Mouse (Mus musculus) stomach, embryonic 16.5 days (tissue): ENCODE data around the gene Ppp1r12c. TPM values are rescaled to one million over a fixed set of nuclear protein-coding genes. Genes with fewer than 3 reads are reported as not detected.

ENCODE experiments used
- ATAC-seq: fragments of 200-750 bp; cut with Nextera tagmentation; 2 replicates; pipeline ENCODE4 v1.8.0; 2017; ENCODE audit warnings: moderate number of reproducible peaks, moderate TSS enrichment; ENCODE audit not compliant: insufficient read depth, low FRiP score
- H3K27ac ChIP-seq: fragments of 300-500 bp; sonication (generic); 2 replicates; pipeline ENCODE4 v1.5.1; 2014; ENCODE audit warnings: low read length
- H3K27me3 ChIP-seq: fragments of 300-500 bp; sonication (generic); 2 replicates; pipeline ENCODE4 v1.6.1; 2014; ENCODE audit warnings: low read length, control low read depth, mixed read lengths; ENCODE audit not compliant: control insufficient read depth, insufficient read depth
- H3K36me3 ChIP-seq: fragments of 300-500 bp; sonication (generic); 2 replicates; pipeline ENCODE4 v1.6.1; 2014; ENCODE audit warnings: low read length; ENCODE audit not compliant: control insufficient read depth, insufficient read depth
- H3K4me1 ChIP-seq: fragments of 300-500 bp; sonication (generic); 2 replicates; pipeline ENCODE4 v1.6.1; 2014; ENCODE audit warnings: low read length, control low read depth, mixed read lengths; ENCODE audit not compliant: control insufficient read depth, insufficient read depth
- H3K4me2 ChIP-seq: fragments of 300-500 bp; sonication (generic); 2 replicates; pipeline ENCODE4 v1.6.1; 2014; ENCODE audit warnings: low read depth, low read length, mixed read lengths
- H3K4me3 ChIP-seq: fragments of 300-500 bp; sonication (generic); replicated peaks from 2 replicates; pipeline ENCODE4 v1.5.1; 2014; ENCODE audit warnings: mild to moderate bottlenecking, low read length
- H3K9ac ChIP-seq: fragments of 300-500 bp; sonication (generic); 2 replicates; pipeline ENCODE4 v1.6.1; 2014; ENCODE audit warnings: low read length
- H3K9me3 ChIP-seq: fragments of 300-500 bp; sonication (generic); replicated peaks from 2 replicates; pipeline ENCODE4 v1.6.1; 2016; ENCODE audit warnings: low read length, control low read depth; ENCODE audit not compliant: control insufficient read depth
- WGBS: fragments of 180-500 bp; shearing (Covaris S2); extraction: QIAGEN DNeasy Blood & Tissue Kit; methylation state at CpG from one replicate; pipeline ENCODE4 v1.1.7; 2014; 5-methylcytosine and 5-hydroxymethylcytosine counted together
- polyA plus RNA-seq: library from polyadenylated mRNA; unstranded; fragments of >200 nt; fragmentation: Nextera tagmentation; extraction: Ambion mirVana; gene quantifications from 2 replicates; pipeline ENCODE4 v1.2.1, GENCODE M21; 2015

The Ppp1r12c gene
- polyA plus RNA-seq, 1 experiment from 2014 or later: 22.3 TPM

DNA sequence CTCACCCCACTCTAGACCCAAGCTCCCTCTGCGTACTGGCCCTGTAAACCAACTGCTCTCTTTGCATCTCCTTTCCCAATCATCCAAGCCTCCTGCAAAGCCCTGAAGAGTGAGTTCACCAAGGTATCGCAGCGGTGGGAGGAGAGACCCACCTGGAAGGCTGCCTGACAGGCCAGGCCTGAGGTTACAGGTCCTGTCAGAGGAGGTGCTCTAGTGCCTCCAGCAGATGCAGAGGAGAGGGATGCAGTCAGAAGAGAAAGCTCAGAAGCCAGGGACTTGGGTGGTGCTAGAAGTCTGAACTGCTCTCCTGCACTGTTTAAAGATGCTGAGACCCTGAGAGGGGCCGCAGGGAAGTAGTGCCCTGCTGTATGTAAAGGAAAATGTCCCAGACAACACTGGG, 2.4 kb downstream of the Ppp1r12c start:
- no peaks in the 10 kb centered on the region for H3K27me3 ChIP-seq
- no peaks in the 10 kb centered on the region for H3K36me3 ChIP-seq
- H3K4me1 ChIP-seq: peaks cover 25% of the 10 kb centered on the region
- peak overlapping the region; percentile 96 for H3K9ac ChIP-seq
- WGBS: 82% methylated on average over 4 of the region's 4 CpGs
- peak overlapping the region; percentile 12; the same call in 1 of the 2 replicates for H3K4me3 ChIP-seq
- H3K9me3 ChIP-seq: no peaks in the 10 kb centered on the region
- ATAC-seq: no peak
- peak overlapping the region; percentile 75 for H3K27ac ChIP-seq
- H3K4me2 ChIP-seq: peak overlapping the region; percentile 83

- H3K9ac ChIP-seq: peak overlapping the region; percentile 30; the same call in 1 of the 2 replicates
- H3K4me3 ChIP-seq: peak overlapping the region; percentile 12; the same call in 1 of the 2 replicates
- no peaks in the 10 kb centered on the region for H3K9me3 ChIP-seq
- peak; percentile 63 for ATAC-seq
- peaks cover 25% of the 10 kb centered on the region for H3K4me1 ChIP-seq
- H3K36me3 ChIP-seq: no peaks in the 10 kb centered on the region
- peak overlapping the region; percentile 83 for H3K4me2 ChIP-seq
- peak overlapping the region; percentile 75 for H3K27ac ChIP-seq
- no peaks in the 10 kb centered on the region for H3K27me3 ChIP-seq
- WGBS: 28% methylated on average over 9 of the region's 9 CpGs
These were observed 3.2 kb downstream of the Ppp1r12c start for GRCm38 (mm10) chr7:4498251-4498650.

DNA sequence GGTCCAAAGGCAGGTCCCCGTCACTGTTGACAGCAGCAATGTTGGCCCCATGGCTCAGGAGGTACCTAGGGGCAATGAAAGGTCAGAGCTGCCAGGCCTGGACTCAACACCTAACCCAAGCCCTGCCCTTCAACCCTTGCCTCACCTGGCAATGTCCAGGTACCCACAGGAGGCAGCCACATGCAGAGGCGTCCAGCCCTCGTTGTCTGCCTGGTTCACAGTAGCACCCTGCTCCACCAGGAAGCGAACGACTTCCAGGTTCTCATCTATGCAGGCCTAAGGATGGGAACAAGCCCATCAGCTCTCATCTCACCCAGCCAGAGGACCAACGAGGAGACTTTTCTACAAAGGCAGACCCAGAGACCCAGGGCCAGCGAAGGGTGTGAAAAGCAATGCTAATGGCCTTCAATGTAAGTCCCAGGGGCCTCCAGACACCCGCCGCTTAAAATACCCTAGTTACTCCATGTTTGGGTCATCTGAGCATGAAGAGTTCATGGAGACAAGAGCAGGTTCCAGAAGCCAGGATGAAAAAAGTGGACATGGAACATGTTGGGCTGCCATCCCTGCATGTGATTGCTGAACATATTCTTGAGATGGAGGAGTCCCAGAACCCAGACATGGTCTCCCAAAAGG, 4.1 kb downstream of the Ppp1r12c start:
- no peak for ATAC-seq

GRCm38 (mm10) chr7:4496468-4496867, 5.0 kb downstream of the Ppp1r12c start:
- Histone ChIP-seq H3K9me3 (no peaks in the 10 kb centered on the region), H3K27ac (no peak overlapping the region), H3K36me3 (no peaks in the 10 kb centered on the region), H3K27me3 (no peaks in the 10 kb centered on the region), H3K4me2 (no peak overlapping the region), H3K4me3 (no peak overlapping the region), H3K9ac (no peak overlapping the region), H3K4me1 (peaks cover 33% of the 10 kb centered on the region)
- no peak for ATAC-seq
- 90% methylated on average over 3 of the region's 3 CpGs for WGBS

More for the DNA sequence above, 4.1 kb downstream of the Ppp1r12c start:
- Histone ChIP-seq H3K4me2 (peak overlapping the region; percentile 83), H3K9ac (0 out of 2 replicates have a peak overlapping the region, but pooled peaks have one; percentile 2), H3K36me3 (no peaks in the 10 kb centered on the region), H3K4me3 (no peak overlapping the region), H3K27ac (peak overlapping the region; percentile 38; the same call in 1 of the 2 replicates), H3K9me3 (no peaks in the 10 kb centered on the region), H3K27me3 (no peaks in the 10 kb centered on the region), H3K4me1 (peaks cover 31% of the 10 kb centered on the region)
- 90% methylated on average over 9 of the region's 9 CpGs for WGBS

GRCm38 (mm10) chr7:4493991-4494390, 7.5 kb downstream of the Ppp1r12c start:
- no peaks in the 10 kb centered on the region; the same call in 1 of the 2 replicates for H3K36me3 ChIP-seq
- H3K4me1 ChIP-seq: peaks cover 18% of the 10 kb centered on the region
- no peaks in the 10 kb centered on the region for H3K9me3 ChIP-seq
- no peak overlapping the region for H3K27ac ChIP-seq
- H3K9ac ChIP-seq: no peak overlapping the region
- 56% methylated on average over 1 of the region's 1 CpGs for WGBS
- no peak for ATAC-seq
- H3K27me3 ChIP-seq: no peaks in the 10 kb centered on the region
- H3K4me2 ChIP-seq: no peak overlapping the region
- no peak overlapping the region for H3K4me3 ChIP-seq

GRCm38 (mm10) chr7:4492284-4493224, 8.9 kb downstream of the Ppp1r12c start:
- Histone ChIP-seq H3K4me3 (no peak overlapping the region), H3K27me3 (no peaks in the 10 kb centered on the region), H3K9ac (peak overlapping the region; percentile 52; the same call in 1 of the 2 replicates), H3K4me2 (no peak overlapping the region), H3K36me3 (no peaks in the 10 kb centered on the region; the same call in 1 of the 2 replicates), H3K27ac (peak overlapping the region; percentile 58), H3K4me1 (peaks cover 8% of the 10 kb centered on the region), H3K9me3 (no peaks in the 10 kb centered on the region)
- 69% methylated on average over 13 of the region's 13 CpGs for WGBS
- peak; percentile 53; the same call in 1 of the 2 replicates for ATAC-seq

- Histone ChIP-seq H3K4me1 (peaks cover 8% of the 10 kb centered on the region), H3K36me3 (peaks cover 5% of the 10 kb centered on the region; the same call in 1 of the 2 replicates), H3K27ac (peak overlapping the region; percentile 58; the same call in 1 of the 2 replicates), H3K27me3 (no peaks in the 10 kb centered on the region), H3K9ac (no peak overlapping the region), H3K9me3 (no peaks in the 10 kb centered on the region), H3K4me3 (no peak overlapping the region), H3K4me2 (no peak overlapping the region)
- peak; percentile 71; the same call in 1 of the 2 replicates for ATAC-seq
- WGBS: 74% methylated on average over 6 of the region's 6 CpGs
These were observed 10.2 kb downstream of the Ppp1r12c start for GRCm38 (mm10) chr7:4491308-4491707.

GRCm38 (mm10) chr7:4482281-4482680, 19.2 kb downstream of the Ppp1r12c start:
- no peaks in the 10 kb centered on the region for H3K27me3 ChIP-seq
- 81% methylated on average over 12 of the region's 12 CpGs for WGBS
- no peak for ATAC-seq
- no peak overlapping the region for H3K27ac ChIP-seq
- H3K36me3 ChIP-seq: peaks cover 31% of the 10 kb centered on the region
- H3K9ac ChIP-seq: no peak overlapping the region
- H3K4me2 ChIP-seq: no peak overlapping the region
- peaks cover 19% of the 10 kb centered on the region for H3K4me1 ChIP-seq
- no peak overlapping the region for H3K4me3 ChIP-seq
- H3K9me3 ChIP-seq: no peaks in the 10 kb centered on the region

DNA sequence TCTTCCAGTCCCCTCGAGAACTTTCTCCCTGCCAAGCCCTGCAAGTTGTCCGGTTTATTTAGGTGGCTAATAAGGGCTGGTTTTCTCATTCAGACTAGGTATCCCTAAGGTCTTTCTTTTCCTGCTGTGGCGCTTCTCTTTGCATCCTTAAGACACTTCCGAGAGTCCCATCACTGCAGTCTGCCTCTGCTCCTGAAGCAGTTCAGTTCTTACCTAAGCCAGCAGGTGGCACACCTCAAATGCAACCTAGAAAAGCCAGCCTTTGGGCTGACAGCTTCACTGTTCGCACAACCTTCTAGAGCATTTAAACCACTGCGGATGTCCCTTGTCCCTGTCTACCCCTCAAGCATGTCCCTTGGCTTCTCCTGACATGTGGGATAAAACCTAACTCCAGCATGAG, 21.8 kb downstream of the Ppp1r12c start:
- no peak overlapping the region for H3K4me3 ChIP-seq
- H3K27ac ChIP-seq: peak overlapping the region; percentile 96
- H3K9me3 ChIP-seq: no peaks in the 10 kb centered on the region
- H3K9ac ChIP-seq: no peak overlapping the region
- H3K4me2 ChIP-seq: no peak overlapping the region
- no peaks in the 10 kb centered on the region for H3K27me3 ChIP-seq
- peaks cover 20% of the 10 kb centered on the region for H3K36me3 ChIP-seq
- peaks cover 19% of the 10 kb centered on the region for H3K4me1 ChIP-seq
- no peak for ATAC-seq
- WGBS: 28% methylated on average over 6 of the region's 6 CpGs
